Mouse (Mus musculus) liver (tissue): ENCODE measurements around the gene Tbrg4.

Experiments used
- DNase-seq: peaks from one replicate; pipeline ENCODE4 v3.0.0-alpha.2; 2020; ENCODE audit warnings: mixed read lengths

The Tbrg4 gene

GRCm38 (mm10) chr11:6588295-6588694 lies 37.6 kb downstream of the Tbrg4 start:
- no peak for DNase-seq

DNA sequence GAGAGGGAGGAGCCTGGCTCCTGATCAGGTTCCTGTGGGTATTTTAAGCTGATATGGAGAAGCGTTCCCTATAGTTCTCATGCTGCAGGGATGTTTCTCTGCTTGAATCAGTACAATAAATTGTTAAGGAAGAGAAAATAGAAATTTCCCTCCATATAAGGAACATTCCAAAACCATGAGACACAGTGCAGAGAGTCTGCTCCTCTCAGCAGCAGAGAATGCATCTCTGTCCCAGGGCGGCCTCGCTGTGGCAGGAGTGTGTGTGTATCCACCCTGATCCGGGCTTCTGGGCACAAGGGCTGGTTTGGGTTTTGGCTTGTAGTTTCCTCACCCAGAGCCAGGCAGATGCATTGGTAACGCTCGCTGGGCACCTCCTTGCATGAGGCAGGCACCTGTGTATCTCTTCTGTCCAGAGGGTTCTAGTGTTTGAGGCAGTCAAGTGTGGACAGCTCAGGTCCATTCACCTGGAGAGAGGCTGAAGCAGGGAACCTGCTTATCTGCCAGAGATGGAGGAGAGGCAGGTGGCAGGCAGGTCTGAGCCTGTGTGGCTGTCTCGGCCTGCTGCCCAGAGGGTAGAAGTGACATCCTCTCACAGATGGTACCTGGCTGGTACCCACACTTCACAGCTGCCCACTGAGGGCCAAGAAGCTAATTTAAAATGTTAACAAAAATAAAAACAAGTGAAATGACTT lies 38.5 kb downstream of the Tbrg4 start:
- DNase-seq = no peak

GRCm38 (mm10) chr11:6586660-6587059 lies 39.2 kb downstream of the Tbrg4 start:
- DNase-seq = no peak

DNA sequence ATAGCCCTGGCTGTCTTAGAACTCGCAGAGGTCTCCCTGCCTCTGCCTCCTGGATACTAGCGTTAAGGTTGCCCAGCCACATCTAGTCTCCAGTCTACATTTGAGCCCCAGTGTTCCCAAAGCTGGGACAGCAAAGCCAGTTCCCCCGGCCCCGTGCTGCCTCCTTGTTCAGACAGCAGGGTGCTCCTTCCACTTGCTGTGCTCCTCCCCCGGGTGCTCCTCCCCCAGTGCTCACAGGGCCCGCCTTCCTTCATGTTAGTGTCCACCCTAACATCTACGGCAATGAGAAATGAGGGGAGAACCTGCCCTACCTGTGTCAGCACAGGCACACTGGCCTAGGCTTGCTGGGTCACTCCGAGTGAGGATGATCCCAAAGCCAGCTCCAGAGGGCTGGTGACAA lies 40.1 kb downstream of the Tbrg4 start:
- no peak for DNase-seq

- no peak for DNase-seq
These were observed 44.3 kb downstream of the Tbrg4 start for GRCm38 (mm10) chr11:6581560-6581959.

- no peak for DNase-seq
These were observed 45.7 kb downstream of the Tbrg4 start for GRCm38 (mm10) chr11:6580065-6580750.

- DNase-seq = no peak
These were observed 46.5 kb downstream of the Tbrg4 start for GRCm38 (mm10) chr11:6579361-6579760.

- DNase-seq = no peak
These were observed 49.7 kb downstream of the Tbrg4 start for GRCm38 (mm10) chr11:6576151-6576550.

GRCm38 (mm10) chr11:6569410-6569777 lies 56.5 kb downstream of the Tbrg4 start:
- DNase-seq = no peak

DNA sequence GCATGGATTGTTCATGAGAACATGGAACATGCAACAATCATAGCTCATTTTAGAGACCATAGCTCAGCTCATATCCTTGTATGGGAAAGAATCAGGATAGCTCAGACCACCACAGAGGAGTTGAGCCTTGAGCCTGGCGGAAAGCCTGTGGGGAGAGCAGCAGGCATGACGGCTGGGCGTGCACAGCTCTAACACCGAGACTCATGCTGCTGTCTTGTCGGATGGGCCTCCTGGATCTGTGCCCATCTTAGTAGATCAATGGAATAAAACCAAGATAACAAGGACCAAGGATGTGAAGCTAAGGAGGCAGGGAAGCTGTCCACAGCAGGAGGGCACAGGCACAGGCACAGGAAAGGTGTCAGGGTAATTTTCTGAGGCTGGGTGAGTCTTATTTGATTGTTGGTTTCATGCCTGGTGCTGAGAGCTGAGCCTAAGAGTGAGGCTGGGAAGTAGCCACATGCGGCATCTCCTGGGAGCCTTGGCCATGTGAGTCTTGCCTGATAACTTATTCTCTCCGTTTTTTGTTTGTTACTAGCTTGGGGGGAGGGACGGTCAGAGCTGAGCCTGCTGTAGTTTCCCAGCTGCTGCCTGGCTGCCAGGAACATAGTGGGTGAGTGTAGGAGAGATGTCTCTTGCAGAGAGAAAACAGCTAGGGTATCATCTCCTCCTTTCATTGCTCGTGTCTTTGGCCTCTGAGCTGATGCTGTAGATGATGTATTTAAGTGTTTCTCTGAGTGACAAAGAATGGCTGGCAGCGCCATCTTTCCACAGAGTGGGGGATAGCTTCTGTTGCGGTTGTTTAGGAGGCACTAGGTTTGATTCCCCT lies 57.1 kb downstream of the Tbrg4 start:
- no peak for DNase-seq

- no peak for DNase-seq
These were observed 57.9 kb downstream of the Tbrg4 start for GRCm38 (mm10) chr11:6567951-6568350.

GRCm38 (mm10) chr11:6566496-6566895 lies 59.4 kb downstream of the Tbrg4 start:
- no peak for DNase-seq
